Mouse (Mus musculus): ENCODE measurements at regions not wholly inside any gene's neighbourhood (a gene's known extent, or its start where the extent isn't known, plus 50 kb on each side); places are given as distances from the start of the nearest gene placed in this dataset.

DNA sequence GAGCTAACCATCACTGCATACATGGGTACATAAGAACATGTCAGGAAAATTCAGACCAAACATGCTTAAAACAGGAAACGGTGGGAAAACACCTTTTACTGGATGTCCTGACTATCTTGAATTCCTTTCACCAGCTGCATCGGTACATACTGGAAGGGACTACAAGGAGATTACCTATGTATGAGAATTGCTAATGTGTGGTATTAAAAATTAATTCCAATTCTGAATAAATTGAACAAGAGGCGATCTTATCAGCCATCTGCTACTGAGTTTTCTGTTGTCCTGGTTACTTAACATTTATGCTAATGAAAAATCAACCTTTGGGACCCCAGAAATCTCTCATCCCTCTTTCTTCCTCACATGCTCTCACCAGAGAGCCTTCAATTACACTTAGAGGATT is 178.0 kb downstream of the Nsun3 start:
- H3K36me3 ChIP-seq (ENCODE audit: control insufficient read depth, insufficient read depth, low read length) = no peaks in the 10 kb centered on the region
- no peak overlapping the region for H3K4me3 ChIP-seq (ENCODE audit: low read depth, low read length)
- no peak for DNase-seq (ENCODE audit: low spot score)
- no peaks in the 10 kb centered on the region for H3K9me3 ChIP-seq (ENCODE audit: control insufficient read depth, low read length)
- H3K27ac ChIP-seq (replicated peaks) = no peak overlapping the region
- H3K27me3 ChIP-seq (ENCODE audit: control insufficient read depth, insufficient read depth, low read length) = no peaks in the 10 kb centered on the region
- ATAC-seq (ENCODE audit: low FRiP score, low TSS enrichment) = no peak
- no peak overlapping the region for H3K9ac ChIP-seq (ENCODE audit: low read length)
- no peak for TF ChIP-seq CTCF (IDR thresholded peaks at IDR 0.05; ENCODE audit: low read depth)
- no peak for TF ChIP-seq EP300 (optimal IDR thresholded peaks at IDR 0.05)
- no peaks in the 10 kb centered on the region for H3K4me1 ChIP-seq (replicated peaks; ENCODE audit: control insufficient read depth, insufficient read depth)
- H3K4me2 ChIP-seq (replicated peaks; ENCODE audit: low read depth) = no peak overlapping the region
- 84% methylated on average over 3 of the region's 3 CpGs for WGBS

DNA sequence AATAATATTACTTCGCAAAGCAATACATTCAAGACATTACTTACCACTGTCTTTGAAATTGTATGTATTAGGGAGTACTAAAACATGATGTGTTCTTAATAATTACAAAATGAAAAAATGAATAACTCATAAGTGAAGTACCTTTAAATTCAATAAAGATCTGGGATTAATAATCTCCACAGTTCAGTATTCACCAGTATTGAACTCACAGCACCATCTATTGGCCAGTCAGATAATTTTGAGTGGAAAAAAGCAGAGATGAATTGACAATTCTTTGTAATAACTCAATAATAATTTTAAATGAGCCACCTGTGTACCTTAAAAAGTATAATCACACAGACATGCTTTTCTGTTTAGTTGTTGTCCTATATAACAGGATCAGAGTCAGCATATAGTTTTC is 180.7 kb downstream of the Nsun3 start:
- Histone ChIP-seq H3K4me3 (ENCODE audit: low read depth, low read length) (no peak overlapping the region), H3K9me3 (ENCODE audit: control insufficient read depth, low read length) (no peaks in the 10 kb centered on the region), H3K27ac (replicated peaks) (no peak overlapping the region), H3K9ac (ENCODE audit: low read length) (no peak overlapping the region), H3K36me3 (ENCODE audit: control insufficient read depth, insufficient read depth, low read length) (no peaks in the 10 kb centered on the region), H3K4me1 (replicated peaks; ENCODE audit: control insufficient read depth, insufficient read depth) (no peaks in the 10 kb centered on the region), H3K27me3 (ENCODE audit: control insufficient read depth, insufficient read depth, low read length) (no peaks in the 10 kb centered on the region), H3K4me2 (replicated peaks; ENCODE audit: low read depth) (no peak overlapping the region)
- ATAC-seq (ENCODE audit: low FRiP score, low TSS enrichment) (no peak), DNase-seq (ENCODE audit: low spot score) (no peak)
- TF ChIP-seq CTCF (IDR thresholded peaks at IDR 0.05; ENCODE audit: low read depth) = peak; percentile 46
- no peak for TF ChIP-seq EP300 (optimal IDR thresholded peaks at IDR 0.05)
- WGBS = 94% methylated on average over 1 of the region's 1 CpGs

DNA sequence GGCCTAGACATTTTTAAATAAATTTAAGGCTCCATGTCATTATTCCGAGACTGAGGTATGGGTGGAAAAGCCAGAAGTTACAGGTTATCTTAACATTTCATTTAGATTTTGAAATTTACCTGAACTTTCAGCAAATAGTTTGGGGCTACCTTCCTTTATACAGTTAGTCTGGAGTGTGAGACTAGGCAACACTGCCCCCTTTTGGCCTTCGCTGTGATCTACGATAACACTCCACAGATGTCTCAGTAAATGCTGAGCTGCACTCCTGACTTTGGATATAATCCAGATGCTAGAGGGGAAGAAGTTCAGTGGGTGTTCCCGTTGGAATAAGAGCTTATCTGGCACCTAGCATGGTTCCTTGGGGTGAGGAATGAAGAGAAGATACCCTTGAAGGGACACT is 224.6 kb downstream of the Nsun3 start:
- Histone ChIP-seq H3K4me3 (ENCODE audit: low read depth, low read length) (no peak overlapping the region), H3K4me2 (replicated peaks; ENCODE audit: low read depth) (no peak overlapping the region), H3K36me3 (ENCODE audit: control insufficient read depth, insufficient read depth, low read length) (no peaks in the 10 kb centered on the region), H3K4me1 (replicated peaks; ENCODE audit: control insufficient read depth, insufficient read depth) (no peaks in the 10 kb centered on the region), H3K27me3 (ENCODE audit: control insufficient read depth, insufficient read depth, low read length) (no peaks in the 10 kb centered on the region), H3K9ac (ENCODE audit: low read length) (no peak overlapping the region), H3K9me3 (ENCODE audit: control insufficient read depth, low read length) (no peaks in the 10 kb centered on the region), H3K27ac (replicated peaks) (no peak overlapping the region)
- DNase-seq (ENCODE audit: low spot score) (peak; percentile 19), ATAC-seq (ENCODE audit: low FRiP score, low TSS enrichment) (no peak)
- 23% methylated on average over 4 of the region's 4 CpGs for WGBS
- TF ChIP-seq EP300 (optimal IDR thresholded peaks at IDR 0.05) = no peak
- peak; percentile 66 for TF ChIP-seq CTCF (IDR thresholded peaks at IDR 0.05; ENCODE audit: low read depth)

DNA sequence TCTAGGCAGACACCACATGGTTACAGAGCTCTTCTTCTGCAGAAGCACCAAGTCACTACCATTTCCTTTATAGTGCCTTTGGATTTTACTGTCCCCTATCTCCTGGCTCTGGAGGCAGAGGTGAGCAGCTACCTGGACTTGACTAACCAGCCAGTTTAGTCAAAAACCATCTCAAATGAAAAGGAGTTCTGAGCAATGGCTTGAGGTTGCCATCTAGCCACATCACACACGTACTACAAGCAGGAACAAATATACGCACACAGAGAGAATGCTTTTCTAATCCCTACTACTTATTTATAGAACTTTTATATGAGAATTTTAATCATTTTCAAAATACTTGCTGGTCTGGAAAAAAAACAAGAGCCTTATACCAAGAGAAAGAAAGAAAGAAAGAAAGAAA is 243.5 kb downstream of the Nsun3 start:
- H3K4me3 ChIP-seq (ENCODE audit: low read depth, low read length) = no peak overlapping the region
- no peaks in the 10 kb centered on the region for H3K36me3 ChIP-seq (ENCODE audit: control insufficient read depth, insufficient read depth, low read length)
- no peaks in the 10 kb centered on the region for H3K4me1 ChIP-seq (replicated peaks; ENCODE audit: control insufficient read depth, insufficient read depth)
- no peaks in the 10 kb centered on the region for H3K27me3 ChIP-seq (ENCODE audit: control insufficient read depth, insufficient read depth, low read length)
- ATAC-seq (ENCODE audit: low FRiP score, low TSS enrichment) (no peak), DNase-seq (ENCODE audit: low spot score) (no peak)
- H3K27ac ChIP-seq (replicated peaks) = no peak overlapping the region
- no peak overlapping the region for H3K9ac ChIP-seq (ENCODE audit: low read length)
- no peak overlapping the region for H3K4me2 ChIP-seq (replicated peaks; ENCODE audit: low read depth)
- TF ChIP-seq EP300 (optimal IDR thresholded peaks at IDR 0.05) (no peak), CTCF (IDR thresholded peaks at IDR 0.05; ENCODE audit: low read depth) (peak; percentile 17; the same call in 1 of the 2 replicates)
- WGBS = 85% methylated on average over 2 of the region's 2 CpGs
- H3K9me3 ChIP-seq (ENCODE audit: control insufficient read depth, low read length) = no peaks in the 10 kb centered on the region

DNA sequence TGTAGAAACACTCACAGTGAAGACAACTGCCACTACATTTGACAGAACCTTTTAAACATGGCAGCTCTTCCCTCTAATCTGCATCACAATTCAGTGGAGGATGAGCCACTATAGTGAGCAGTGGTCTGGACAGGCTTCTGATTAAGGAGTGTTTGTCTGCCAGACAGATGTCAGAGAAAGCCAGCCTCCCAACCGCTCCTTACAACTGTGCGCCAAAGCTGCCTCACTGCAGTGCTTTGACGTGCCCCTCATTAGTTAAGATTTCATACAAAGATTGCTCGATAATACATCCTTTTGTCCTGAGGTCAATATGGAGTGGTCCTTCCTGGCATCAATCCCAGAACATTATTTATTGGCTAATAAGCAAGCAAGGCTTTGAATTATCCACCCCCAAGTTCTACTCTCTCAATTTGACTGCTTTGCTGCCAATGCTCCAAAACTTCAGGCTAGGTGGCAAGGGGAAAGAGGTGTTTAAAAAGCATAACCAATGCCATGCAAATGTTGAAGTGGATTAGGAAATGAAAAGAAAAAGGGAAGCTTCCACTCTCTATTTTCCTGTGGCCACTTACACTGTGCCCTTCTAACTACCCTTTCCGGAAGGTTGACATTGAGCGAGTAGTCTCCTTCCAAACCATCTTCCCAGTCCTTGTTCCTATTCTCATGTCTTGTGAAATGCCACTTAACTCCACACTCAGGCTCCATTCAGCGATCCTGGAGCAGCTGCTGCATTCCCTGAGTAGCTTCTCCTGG is 248.7 kb downstream of the Nsun3 start:
- 62% methylated on average over 7 of the region's 7 CpGs for WGBS
- Histone ChIP-seq H3K27me3 (ENCODE audit: control insufficient read depth, insufficient read depth, low read length) (no peaks in the 10 kb centered on the region), H3K4me3 (ENCODE audit: low read depth, low read length) (no peak overlapping the region), H3K4me1 (replicated peaks; ENCODE audit: control insufficient read depth, insufficient read depth) (no peaks in the 10 kb centered on the region), H3K27ac (replicated peaks) (no peak overlapping the region), H3K9ac (ENCODE audit: low read length) (no peak overlapping the region), H3K4me2 (replicated peaks; ENCODE audit: low read depth) (no peak overlapping the region), H3K9me3 (ENCODE audit: control insufficient read depth, low read length) (no peaks in the 10 kb centered on the region), H3K36me3 (ENCODE audit: control insufficient read depth, insufficient read depth, low read length) (no peaks in the 10 kb centered on the region)
- TF ChIP-seq EP300 (optimal IDR thresholded peaks at IDR 0.05) (no peak), CTCF (IDR thresholded peaks at IDR 0.05; ENCODE audit: low read depth) (no peak)
- no peak for DNase-seq (ENCODE audit: low spot score)
- no peak for ATAC-seq (ENCODE audit: low FRiP score, low TSS enrichment)

DNA sequence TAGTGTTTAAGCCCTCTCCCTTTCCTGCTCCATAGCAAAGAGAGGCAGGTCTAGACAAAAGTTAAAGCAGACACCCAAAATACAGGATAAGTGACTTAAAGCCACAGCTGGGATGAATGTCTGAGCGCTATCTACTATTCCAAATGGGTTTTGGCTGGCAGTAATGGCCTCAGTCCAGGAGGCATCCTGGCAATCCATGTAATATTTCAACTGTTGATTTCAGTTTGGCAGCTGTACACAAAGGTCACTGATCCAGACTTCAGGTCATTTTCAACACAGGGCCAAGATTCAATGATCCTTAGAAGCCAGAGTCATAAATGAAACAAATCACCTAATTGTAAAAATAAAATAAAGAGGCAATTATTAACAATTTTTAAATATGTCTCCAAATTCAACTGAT is 277.3 kb downstream of the Nsun3 start:
- no peak overlapping the region for H3K4me2 ChIP-seq (replicated peaks; ENCODE audit: low read depth)
- WGBS = 77% methylated on average over 1 of the region's 1 CpGs
- H3K27ac ChIP-seq (replicated peaks) = no peak overlapping the region
- no peak for TF ChIP-seq EP300 (optimal IDR thresholded peaks at IDR 0.05)
- no peak for TF ChIP-seq CTCF (IDR thresholded peaks at IDR 0.05; ENCODE audit: low read depth)
- ATAC-seq (ENCODE audit: low FRiP score, low TSS enrichment) (no peak), DNase-seq (ENCODE audit: low spot score) (no peak)
- no peak overlapping the region for H3K9ac ChIP-seq (ENCODE audit: low read length)
- H3K9me3 ChIP-seq (ENCODE audit: control insufficient read depth, low read length) = no peaks in the 10 kb centered on the region
- H3K4me1 ChIP-seq (replicated peaks; ENCODE audit: control insufficient read depth, insufficient read depth) = no peaks in the 10 kb centered on the region
- no peaks in the 10 kb centered on the region for H3K27me3 ChIP-seq (ENCODE audit: control insufficient read depth, insufficient read depth, low read length)
- no peaks in the 10 kb centered on the region for H3K36me3 ChIP-seq (ENCODE audit: control insufficient read depth, insufficient read depth, low read length)
- H3K4me3 ChIP-seq (ENCODE audit: low read depth, low read length) = no peak overlapping the region
